Mouse (Mus musculus): Measurements from ENCODE around the gene Ccnjl. TPM values are rescaled to one million over a fixed set of nuclear protein-coding genes. Genes with fewer than 3 reads are reported as not detected.

Ccnjl gene
- total RNA-seq, 2 experiments from 2014 or later, result not detected

GRCm38 (mm10) chr11:43565852-43566251, 37.3 kb downstream of the Ccnjl start:
- ATAC-seq (replicated peaks; ENCODE audit: poor library complexity, severe bottlenecking), result no peak

GRCm38 (mm10) chr11:43566696-43567095, 38.1 kb downstream of the Ccnjl start:
- no peak for ATAC-seq (replicated peaks; ENCODE audit: poor library complexity, severe bottlenecking)

- ATAC-seq (replicated peaks; ENCODE audit: poor library complexity, severe bottlenecking), result peak; percentile 64
Observed at GRCm38 (mm10) chr11:43568263-43568662, 39.7 kb downstream of the Ccnjl start.

- peak; percentile 60 for ATAC-seq (replicated peaks; ENCODE audit: poor library complexity, severe bottlenecking)
Observed at GRCm38 (mm10) chr11:43569188-43569587, 40.6 kb downstream of the Ccnjl start.

- ATAC-seq (replicated peaks; ENCODE audit: poor library complexity, severe bottlenecking), result peak; percentile 77
Observed at GRCm38 (mm10) chr11:43569595-43569994, 41.0 kb downstream of the Ccnjl start.

- ATAC-seq (replicated peaks; ENCODE audit: poor library complexity, severe bottlenecking), result peak; percentile 88; the same call in 1 of the 2 replicates
Observed at GRCm38 (mm10) chr11:43575061-43575375, 46.4 kb downstream of the Ccnjl start.

GRCm38 (mm10) chr11:43575376-43576151, 47.0 kb downstream of the Ccnjl start:
- peak; percentile 20; the same call in 1 of the 2 replicates for ATAC-seq (replicated peaks; ENCODE audit: poor library complexity, severe bottlenecking)

GRCm38 (mm10) chr11:43577713-43578478, 49.3 kb downstream of the Ccnjl start:
- no peak for ATAC-seq (replicated peaks; ENCODE audit: poor library complexity, severe bottlenecking)

- ATAC-seq (replicated peaks; ENCODE audit: poor library complexity, severe bottlenecking), result no peak
Observed at GRCm38 (mm10) chr11:43585211-43586005, 56.8 kb downstream of the Ccnjl start.

- peak; percentile 91 for ATAC-seq (replicated peaks; ENCODE audit: poor library complexity, severe bottlenecking)
Observed at GRCm38 (mm10) chr11:43586324-43587090, 57.9 kb downstream of the Ccnjl start, which contains the start of gene 4933415A04Rik. 4933415A04Rik (plus strand) TSS chr11:43587040.

- ATAC-seq (replicated peaks; ENCODE audit: poor library complexity, severe bottlenecking), result no peak
Observed at GRCm38 (mm10) chr11:43589530-43590072, 61.0 kb downstream of the Ccnjl start.

GRCm38 (mm10) chr11:43601440-43601839, 72.9 kb downstream of the Ccnjl start, which contains the start of gene Fabp6:
Fabp6 (minus strand) TSS chr11:43601540.
- ATAC-seq (replicated peaks; ENCODE audit: poor library complexity, severe bottlenecking), result no peak

- no peak for ATAC-seq (replicated peaks; ENCODE audit: poor library complexity, severe bottlenecking)
Observed at GRCm38 (mm10) chr11:43604207-43604606, 75.6 kb downstream of the Ccnjl start.

- ATAC-seq (replicated peaks; ENCODE audit: poor library complexity, severe bottlenecking), result no peak
Observed at GRCm38 (mm10) chr11:43604891-43605290, 76.3 kb downstream of the Ccnjl start.

GRCm38 (mm10) chr11:43605859-43606258, 77.3 kb downstream of the Ccnjl start:
- no peak for ATAC-seq (replicated peaks; ENCODE audit: poor library complexity, severe bottlenecking)

GRCm38 (mm10) chr11:43608440-43608839, 79.9 kb downstream of the Ccnjl start:
- no peak for ATAC-seq (replicated peaks; ENCODE audit: poor library complexity, severe bottlenecking)

GRCm38 (mm10) chr11:43610006-43610661, 81.5 kb downstream of the Ccnjl start:
- ATAC-seq (replicated peaks; ENCODE audit: poor library complexity, severe bottlenecking), result no peak

GRCm38 (mm10) chr11:43610662-43611033, 82.1 kb downstream of the Ccnjl start:
- ATAC-seq (replicated peaks; ENCODE audit: poor library complexity, severe bottlenecking), result no peak

- peak; percentile 97 for ATAC-seq (replicated peaks; ENCODE audit: poor library complexity, severe bottlenecking)
Observed at GRCm38 (mm10) chr11:43612834-43613488, 84.4 kb downstream of the Ccnjl start.

Data from granulocyte monocyte progenitor cell, adult 5-6 weeks (primary cell).